Mouse (Mus musculus) cerebellum, postnatal 14 days (tissue): ENCODE data around the gene Phf1.

Experiments
- DNase-seq, 2 experiments: peaks; one replicate each; pipeline ENCODE4 v3.0.0; 2021; ENCODE audit warnings: mixed read lengths in 2 of 2

Gene Phf1

DNA sequence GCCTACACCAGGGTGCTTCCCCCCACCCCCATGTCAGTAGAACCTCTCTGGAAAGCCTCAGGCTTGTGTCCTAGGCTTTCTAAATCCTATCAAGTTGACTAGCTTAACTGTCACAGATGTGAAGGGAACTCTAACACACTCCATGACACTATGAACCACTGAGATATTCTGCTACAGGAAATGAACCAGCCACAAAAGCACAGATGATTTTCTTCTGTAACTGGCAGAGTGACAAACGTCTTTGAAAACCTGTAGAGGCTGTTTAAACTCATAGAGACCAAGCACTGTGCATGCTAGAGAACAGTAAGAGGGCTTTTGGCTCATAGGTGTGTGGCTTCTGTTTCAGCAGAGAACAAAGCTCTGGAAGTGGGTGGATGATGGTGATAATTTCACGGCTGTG, 48.2 kb downstream of the Phf1 start:
- no peak for DNase-seq

DNA sequence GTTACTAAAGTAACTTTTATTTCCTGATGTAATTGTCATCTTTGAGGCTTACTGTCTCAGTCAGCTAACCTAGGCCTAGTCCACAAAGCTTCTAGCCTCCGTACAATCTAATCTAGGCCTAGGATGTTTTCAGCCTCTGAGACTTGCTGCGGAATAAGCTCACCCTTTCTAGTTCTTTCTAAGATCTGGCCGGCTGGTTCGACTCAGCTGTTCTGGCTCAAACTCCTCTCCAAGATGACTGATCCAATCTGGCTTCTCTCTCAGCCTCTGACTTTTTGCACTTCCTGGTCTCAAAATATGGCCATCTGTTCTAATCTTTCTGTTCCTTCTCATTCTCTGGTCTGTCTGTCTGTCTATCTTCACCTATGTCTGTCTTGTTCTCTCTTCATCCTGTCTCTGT, 50.5 kb downstream of the Phf1 start:
- no peak for DNase-seq

DNA sequence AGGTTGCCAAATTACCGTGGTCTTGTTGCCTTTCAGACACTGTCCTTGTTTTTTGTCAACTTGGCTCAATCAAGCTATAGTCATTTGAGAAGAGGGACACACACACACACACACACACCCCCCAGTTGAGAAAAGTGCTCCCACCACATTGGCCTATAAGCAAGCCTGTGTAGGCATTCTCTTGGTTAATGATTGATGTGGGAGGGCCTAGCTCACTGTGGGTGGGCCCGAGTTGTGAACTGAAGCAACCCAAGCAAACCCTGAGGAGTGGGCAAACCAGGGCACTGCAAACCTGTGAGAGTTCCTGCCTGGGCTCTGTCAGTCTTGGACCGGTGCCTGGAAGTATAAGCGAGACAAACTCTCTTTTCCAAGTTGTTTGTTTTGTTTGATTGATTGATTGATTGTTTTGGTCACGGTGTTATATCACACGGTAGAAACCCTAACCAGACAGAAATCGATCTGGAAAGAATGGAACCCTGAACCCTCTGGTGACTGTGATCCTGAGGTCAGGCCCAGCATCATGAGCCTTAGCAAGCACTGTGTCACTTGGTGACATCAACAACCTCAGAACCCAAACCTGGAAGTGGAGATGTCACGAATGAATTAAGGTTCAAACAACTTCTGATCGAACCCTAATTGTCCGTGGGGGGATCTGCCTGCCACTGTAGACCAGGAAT, 52.8 kb downstream of the Phf1 start:
- no peak for DNase-seq
